Mouse (Mus musculus): ENCODE measurements around the gene Vsx2.

GRCm38 (mm10) chr12:84571466-84572340 lies 2.1 kb downstream of the Vsx2 start:
- TF ChIP-seq CTCF (IDR thresholded peaks at IDR 0.05; ENCODE audit: low read depth) (no peak), EP300 (IDR thresholded peaks at IDR 0.05; ENCODE audit: low read depth) (no peak)
